Mouse (Mus musculus) adrenal gland, postnatal 25 days (tissue): ENCODE data around the gene Cyp3a11. TPM values are rescaled to one million over a fixed set of nuclear protein-coding genes. Genes with fewer than 3 reads are reported as not detected.
"Not testable (repeated sequence)": the region's sequence is repeated elsewhere in the genome, so short reads cannot be mapped to it uniquely, and the experiment has no call there.

Source experiments
- DNase-seq: peaks from one replicate; pipeline ENCODE4 v3.0.0; 2021; ENCODE audit warnings: mixed read lengths
- long read RNA-seq: library from polyadenylated mRNA; stranded (forward); transcript quantifications from one replicate; pipeline ENCODE4 v2.0.0, GENCODE M21; 2021
- total RNA-seq: library from RNA; stranded (reverse); gene quantifications from 2 replicates; pipeline ENCODE4 v1.2.3, GENCODE M21; 2021

Cyp3a11 gene
- total RNA-seq: 0.18 and 18.3 TPM in 2 replicates
- long read RNA-seq, transcript Cyp3a11-201 (13 exons, 2,344 nt): major isoform, 2,695 of 3,151 reads
- long read RNA-seq, partial matches to known transcripts: 398 of 3,151 reads
- long read RNA-seq, other reads (novel, unspliced or antisense): 58 of 3,151 reads

- DNase-seq: no peak
These were observed at the start of gene Cyp3a11 for GRCm38 (mm10) chr5:145879688-145880087. Cyp3a11 (minus strand) TSS chr5:145879964.

GRCm38 (mm10) chr5:145912912-145913311 is 33.1 kb upstream of the Cyp3a11 start:
- no peak for DNase-seq

- DNase-seq: no peak
These were observed 32.0 kb upstream of the Cyp3a11 start for GRCm38 (mm10) chr5:145911781-145912180.

GRCm38 (mm10) chr5:145906937-145907336 is 27.2 kb upstream of the Cyp3a11 start:
- not testable (repeated sequence) for DNase-seq

- DNase-seq: no peak
These were observed 24.8 kb upstream of the Cyp3a11 start for GRCm38 (mm10) chr5:145904535-145904934.

- DNase-seq: no peak
These were observed 23.6 kb upstream of the Cyp3a11 start for GRCm38 (mm10) chr5:145903349-145903748.

GRCm38 (mm10) chr5:145900436-145900990 is 20.7 kb upstream of the Cyp3a11 start:
- no peak for DNase-seq

GRCm38 (mm10) chr5:145897271-145897670 is 17.5 kb upstream of the Cyp3a11 start:
- DNase-seq: no peak

- no peak for DNase-seq
These were observed 1.4 kb upstream of the Cyp3a11 start for GRCm38 (mm10) chr5:145881207-145881606.

GRCm38 (mm10) chr5:145867433-145867832 is 12.3 kb downstream of the Cyp3a11 start:
- not testable (repeated sequence) for DNase-seq

GRCm38 (mm10) chr5:145805796-145806195 is 74.0 kb downstream of the Cyp3a11 start, which contains the start of gene Cyp3a44:
Cyp3a44 (minus strand) TSS chr5:145805874.
- not testable (repeated sequence) for DNase-seq

Other genes starting within 250 kb of the Cyp3a11 start
- 1.2 TPM in 1 of 2 replicates, not detected in the other for gene Cyp3a41a, start 159.8 kb downstream of the Cyp3a11 start, total RNA-seq
- 0.95 TPM in 1 of 2 replicates, not detected in the other for gene Cyp3a44, start 74.1 kb downstream of the Cyp3a11 start, total RNA-seq
- gene Cyp3a25, start 129.7 kb upstream of the Cyp3a11 start, total RNA-seq: 10.8 TPM in 1 of 2 replicates, not detected in the other
- gene Cyp3a59, start 199.3 kb upstream of the Cyp3a11 start, total RNA-seq: 1.7 TPM in 1 of 2 replicates, not detected in the other